Mouse (Mus musculus): ENCODE measurements around the gene Ccdc63.
"Not testable (repeated sequence)": the region's sequence is repeated elsewhere in the genome, so short reads cannot be mapped to it uniquely, and the experiment has no call there.

Gene Ccdc63

DNA sequence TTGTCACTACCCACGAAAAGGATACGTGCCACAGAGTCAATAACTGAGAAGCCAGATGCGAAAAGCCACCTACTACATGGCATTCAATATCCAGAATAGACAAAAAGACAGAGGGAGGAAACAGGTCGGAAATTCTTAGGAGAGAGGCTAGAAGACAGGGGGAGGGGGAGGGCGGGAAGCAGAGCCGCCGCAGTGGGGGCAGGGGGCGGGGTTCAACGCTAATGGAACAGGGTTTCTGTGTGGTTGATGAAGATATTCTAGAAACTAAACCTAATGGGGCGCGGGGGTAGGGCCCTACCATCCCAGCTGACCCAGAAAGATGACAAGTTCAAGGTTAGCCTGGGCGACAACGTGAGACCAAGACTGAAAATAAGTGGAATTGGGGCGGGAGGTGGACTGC, 13.4 kb upstream of the Ccdc63 start:
- in situ Hi-C loops (cut with MboI; ENCODE audit: unreplicated experiment in 2 of 2) = no loop called here

GRCm38 (mm10) chr5:122152508-122152907, 11.9 kb upstream of the Ccdc63 start:
- in situ Hi-C loops (cut with MboI; ENCODE audit: unreplicated experiment in 2 of 2) = not testable (repeated sequence)

DNA sequence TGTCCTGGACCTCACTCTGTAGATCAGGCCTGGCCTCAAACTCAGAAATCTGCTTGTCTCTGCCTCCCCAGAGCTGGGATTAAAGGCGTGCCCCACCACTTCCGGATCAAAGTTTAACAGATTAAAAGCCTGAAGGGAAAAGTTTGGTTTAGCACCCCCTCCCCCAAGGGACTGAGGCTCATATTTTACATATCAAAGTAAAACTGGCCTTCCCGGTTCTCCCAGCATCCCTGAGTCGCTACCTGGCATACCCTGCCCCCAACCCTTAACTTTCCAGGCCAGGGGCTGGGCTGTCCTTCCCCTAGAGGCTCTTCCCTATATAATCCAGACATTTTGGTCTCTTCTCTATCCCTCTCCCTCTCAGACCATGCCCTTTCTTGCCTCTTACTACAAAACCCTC, 8.6 kb upstream of the Ccdc63 start:
- in situ Hi-C loops (cut with MboI; ENCODE audit: unreplicated experiment in 2 of 2) = no loop called here

DNA sequence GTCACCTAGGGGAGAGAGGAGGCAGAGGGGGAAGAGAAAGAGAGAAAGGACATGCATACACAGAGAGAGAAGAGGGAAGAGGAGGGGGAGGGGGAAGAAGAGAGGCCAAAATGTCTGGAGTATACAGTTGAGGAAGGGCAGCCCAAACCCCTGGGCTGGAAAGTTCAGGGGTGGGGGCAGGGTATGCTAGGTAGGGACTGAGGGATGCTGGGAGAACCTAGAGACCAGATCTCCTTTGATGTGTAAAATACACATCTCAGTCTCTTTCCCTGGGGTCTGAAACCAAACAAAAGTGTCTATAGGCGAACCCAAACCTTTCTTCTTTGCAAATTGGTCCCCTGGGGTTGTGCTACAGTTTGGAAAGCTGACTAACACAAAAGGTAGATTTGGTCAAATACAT, 7.5 kb upstream of the Ccdc63 start:
- in situ Hi-C loops (cut with MboI; ENCODE audit: unreplicated experiment in 2 of 2) = no loop called here

- in situ Hi-C loops (cut with MboI; ENCODE audit: unreplicated experiment in 2 of 2) = no loop called here
These were observed 6.0 kb upstream of the Ccdc63 start for GRCm38 (mm10) chr5:122146609-122147008.

DNA sequence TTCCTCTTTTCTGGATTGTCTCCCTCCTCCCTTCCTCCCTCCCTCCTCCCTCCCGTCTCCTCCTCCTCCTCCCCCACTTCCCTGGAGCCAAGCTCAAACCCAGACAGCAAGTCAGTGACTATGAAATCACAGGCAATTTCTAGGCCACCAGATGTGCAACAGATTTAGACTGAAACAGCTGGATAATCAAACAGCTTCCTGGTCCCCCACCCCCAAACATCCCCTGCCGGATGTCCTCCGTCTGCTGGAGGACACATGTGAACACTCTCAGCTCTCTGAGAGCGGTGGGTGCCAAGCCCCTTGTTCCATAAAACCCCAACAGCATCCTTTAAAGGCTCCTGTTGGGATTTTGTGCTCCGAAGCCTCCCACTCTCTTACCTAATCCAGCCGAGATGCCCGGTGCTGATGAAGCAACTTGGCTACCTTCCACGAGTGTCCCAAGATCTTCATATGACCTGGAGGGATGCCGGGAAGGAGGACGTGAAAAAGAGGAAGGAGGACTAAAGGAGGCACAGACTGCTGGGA, 5.5 kb upstream of the Ccdc63 start:
- in situ Hi-C loops (cut with MboI; ENCODE audit: unreplicated experiment in 2 of 2) = no loop called here

- in situ Hi-C loops (cut with MboI; ENCODE audit: unreplicated experiment in 2 of 2) = no loop called here
These were observed 4.9 kb upstream of the Ccdc63 start for GRCm38 (mm10) chr5:122145381-122146055.

DNA sequence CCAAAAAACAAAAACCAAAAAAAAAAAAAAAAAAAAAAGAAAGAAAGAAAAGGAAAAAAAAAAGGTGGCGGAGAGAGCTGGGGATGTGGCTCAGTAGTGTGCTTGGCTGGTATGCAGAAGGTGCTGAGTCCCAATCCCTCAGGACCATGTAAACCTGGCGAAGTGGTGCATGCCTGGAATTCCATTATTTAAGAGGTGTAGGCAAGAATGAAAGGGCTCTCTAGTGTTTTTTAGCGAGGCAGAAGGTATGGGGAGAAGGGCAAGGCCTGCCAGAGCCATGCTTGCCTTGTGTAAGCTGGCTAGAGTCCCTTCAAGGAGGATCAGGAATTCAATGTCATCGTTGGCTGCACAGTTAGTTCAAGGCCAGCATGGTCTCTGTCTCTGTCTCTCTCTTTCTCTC, 4.2 kb upstream of the Ccdc63 start:
- in situ Hi-C loops (cut with MboI; ENCODE audit: unreplicated experiment in 2 of 2) = loop anchor here in 1 of 2 experiments (5.0 kb wide), 1 partner anchor 67 kb away; no protein-coding TSS in a partner anchor

- in situ Hi-C loops (cut with MboI; ENCODE audit: unreplicated experiment in 2 of 2) = loop anchor here in 1 of 2 experiments (5.0 kb wide), 1 partner anchor 69 kb away; no protein-coding TSS in a partner anchor
These were observed 2.9 kb upstream of the Ccdc63 start for GRCm38 (mm10) chr5:122143543-122143942.

DNA sequence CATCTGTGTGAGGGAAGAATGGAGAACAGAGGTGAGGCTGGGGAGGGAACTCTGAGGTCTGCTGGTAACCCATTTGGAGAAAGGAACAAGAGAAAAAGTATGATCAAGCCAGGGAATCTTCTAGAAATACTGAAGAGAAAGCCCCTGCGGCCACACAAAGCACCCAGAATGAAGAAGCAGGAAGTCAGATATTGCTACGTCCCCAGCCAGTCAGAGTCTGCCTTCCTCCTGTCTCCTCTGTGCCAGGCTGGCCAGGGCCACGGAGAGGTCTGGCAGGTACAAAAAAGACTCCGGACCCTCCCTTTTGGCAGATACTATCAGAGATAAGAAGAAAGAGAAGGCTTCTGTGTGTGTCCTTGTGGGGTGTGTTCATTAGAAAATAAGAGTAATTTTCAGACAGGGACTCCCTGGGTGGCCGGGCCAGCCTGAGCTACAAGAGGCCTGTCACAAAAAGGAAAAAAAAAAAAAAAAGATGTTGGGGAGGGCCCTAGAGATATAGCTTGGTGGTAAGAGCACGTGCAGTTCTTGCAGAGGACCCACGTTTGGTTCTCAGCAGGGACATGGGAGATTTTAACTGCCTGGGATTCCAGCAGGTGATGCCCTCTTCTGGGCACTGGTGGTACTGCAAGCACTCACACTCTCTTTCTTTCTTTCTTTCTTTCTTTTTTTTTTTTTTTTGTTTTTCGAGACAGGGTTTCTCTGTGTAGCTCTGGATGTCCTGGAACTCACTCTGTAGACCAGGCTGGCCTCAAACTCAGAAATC, 1.8 kb upstream of the Ccdc63 start:
- in situ Hi-C loops (cut with MboI; ENCODE audit: unreplicated experiment in 2 of 2) = loop anchor here in 1 of 2 experiments (5.0 kb wide), 1 partner anchor 70 kb away; no protein-coding TSS in a partner anchor

DNA sequence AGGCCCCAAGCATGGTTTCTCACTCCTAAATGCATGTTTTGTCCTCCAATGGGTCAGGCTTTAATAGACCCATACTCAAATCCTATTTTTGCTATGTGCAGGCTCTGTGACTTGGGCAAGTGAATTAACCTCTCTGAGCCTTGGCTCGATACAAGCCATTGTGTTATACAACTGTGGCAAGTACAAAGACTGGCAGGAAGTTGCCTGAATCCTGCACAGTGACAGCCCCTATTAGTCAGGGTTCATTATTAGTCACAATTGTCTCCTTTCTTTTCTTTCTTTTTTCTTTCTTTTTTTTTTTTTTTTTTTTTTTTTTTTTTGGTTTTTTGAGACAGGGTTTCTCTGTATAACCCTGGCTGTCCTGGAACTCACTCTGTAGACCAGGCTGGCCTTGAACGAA, 852 bp downstream of the Ccdc63 start:
- in situ Hi-C loops (cut with MboI; ENCODE audit: unreplicated experiment in 2 of 2) = loop anchor here (5.0 to 10.0 kb wide), 2 partner anchors 73 to 205 kb away; no protein-coding TSS in a partner anchor

- in situ Hi-C loops (cut with MboI; ENCODE audit: unreplicated experiment in 2 of 2) = loop anchor here in 1 of 2 experiments (10.0 kb wide), 1 partner anchor 206 kb away; no protein-coding TSS in a partner anchor
These were observed 1.8 kb downstream of the Ccdc63 start for GRCm38 (mm10) chr5:122138856-122139255.

- in situ Hi-C loops (cut with MboI; ENCODE audit: unreplicated experiment in 2 of 2) = loop anchor here in 1 of 2 experiments (10.0 kb wide), 1 partner anchor 208 kb away; no protein-coding TSS in a partner anchor
These were observed 3.9 kb downstream of the Ccdc63 start for GRCm38 (mm10) chr5:122136508-122137408.

GRCm38 (mm10) chr5:122135290-122135882, 5.2 kb downstream of the Ccdc63 start:
- in situ Hi-C loops (cut with MboI; ENCODE audit: unreplicated experiment in 2 of 2) = loop anchor here in 1 of 2 experiments (10.0 kb wide), 1 partner anchor 209 kb away; no protein-coding TSS in a partner anchor

- in situ Hi-C loops (cut with MboI; ENCODE audit: unreplicated experiment in 2 of 2) = loop anchor here (5.0 to 10.0 kb wide), 7 partner anchors 33 to 258 kb away; partner anchors contain the start of genes Arpc3 (in 1 of the 2) and Tctn1 (in 1 of the 2)
These were observed 6.0 kb downstream of the Ccdc63 start for GRCm38 (mm10) chr5:122134395-122135289.

DNA sequence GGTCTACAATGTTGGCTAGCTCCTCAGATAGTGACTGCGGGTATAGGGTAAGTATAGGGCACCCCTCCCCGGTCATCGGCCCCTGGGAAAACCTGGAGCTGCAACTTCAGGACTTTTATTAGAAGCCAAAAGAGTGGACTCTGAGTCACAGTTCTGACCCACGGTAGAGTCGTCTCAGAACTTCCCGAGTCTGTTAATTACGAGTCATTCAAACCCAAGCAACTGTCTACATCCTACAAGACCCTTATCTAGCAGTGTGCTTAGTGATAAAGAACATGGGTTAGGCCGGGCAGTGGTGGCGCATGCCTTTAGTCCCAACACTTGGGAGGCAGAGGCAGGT, 7.6 kb downstream of the Ccdc63 start:
- in situ Hi-C loops (cut with MboI; ENCODE audit: unreplicated experiment in 2 of 2) = loop anchor here (5.0 to 10.0 kb wide), 7 partner anchors 34 to 259 kb away; partner anchors contain the start of genes Arpc3 (in 1 of the 2) and Tctn1 (in 1 of the 2)

GRCm38 (mm10) chr5:122132167-122133049, 8.2 kb downstream of the Ccdc63 start:
- in situ Hi-C loops (cut with MboI; ENCODE audit: unreplicated experiment in 2 of 2) = loop anchor here (5.0 to 10.0 kb wide), 7 partner anchors 35 to 260 kb away; partner anchors contain the start of genes Arpc3 (in 1 of the 2) and Tctn1 (in 1 of the 2)

Measured in v-Abl transformed pro-B cells (cell line).